Mouse (Mus musculus) gastrocnemius, postnatal 10 days (tissue): ENCODE measurements at regions not wholly inside any gene's neighbourhood (a gene's known extent, or its start where the extent isn't known, plus 50 kb on each side); places are given as distances from the start of the nearest gene placed in this dataset.

Experiments used
- DNase-seq: peaks from one replicate; pipeline ENCODE4 v3.0.0; 2021; ENCODE audit warnings: mixed read lengths

DNA sequence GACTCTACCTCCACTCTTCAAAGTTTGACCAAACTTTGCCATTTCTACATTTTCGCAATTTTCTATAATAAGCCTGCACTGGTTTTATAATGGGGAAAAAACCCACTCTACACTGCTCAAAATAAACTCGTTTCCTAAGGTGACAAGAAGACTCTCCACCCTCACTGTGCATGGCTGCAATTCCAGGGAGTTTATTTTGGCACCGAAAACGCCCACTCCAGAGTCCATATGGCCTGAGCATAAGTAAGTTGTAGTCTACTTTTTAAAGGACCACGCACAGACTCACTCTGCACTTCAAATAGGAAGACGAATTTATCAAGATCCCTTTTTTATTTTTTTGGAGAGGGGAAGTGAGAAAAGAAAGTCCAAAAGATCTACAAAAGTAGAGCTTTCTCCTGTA, 219.4 kb downstream of the Pdcd6ip start:
- DNase-seq = no peak

- DNase-seq = no peak
These were observed 221.5 kb downstream of the Pdcd6ip start for GRCm38 (mm10) chr9:113486494-113487081.

GRCm38 (mm10) chr9:113479897-113480296, 228.2 kb downstream of the Pdcd6ip start:
- no peak for DNase-seq

GRCm38 (mm10) chr9:113478761-113479265, 229.2 kb downstream of the Pdcd6ip start:
- no peak for DNase-seq

DNA sequence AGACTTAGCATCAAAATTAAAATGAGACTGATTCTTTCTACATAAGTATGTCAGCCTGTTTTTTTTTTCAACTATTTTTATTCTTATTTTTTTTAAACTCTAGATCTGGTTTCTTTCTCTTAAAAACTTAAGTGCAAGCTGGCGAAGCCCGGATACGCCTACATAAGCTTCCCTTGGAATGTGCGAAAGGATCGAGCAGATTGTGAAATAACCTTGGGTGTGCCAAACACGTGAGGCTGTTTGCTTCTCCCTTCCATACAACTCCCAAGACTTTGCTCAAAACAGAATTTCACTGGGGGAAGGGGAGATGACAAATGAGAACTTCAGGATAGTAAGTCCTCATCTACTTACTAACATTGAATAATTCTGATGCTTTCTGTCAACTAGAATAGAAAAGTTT, 236.3 kb downstream of the Pdcd6ip start:
- no peak for DNase-seq

DNA sequence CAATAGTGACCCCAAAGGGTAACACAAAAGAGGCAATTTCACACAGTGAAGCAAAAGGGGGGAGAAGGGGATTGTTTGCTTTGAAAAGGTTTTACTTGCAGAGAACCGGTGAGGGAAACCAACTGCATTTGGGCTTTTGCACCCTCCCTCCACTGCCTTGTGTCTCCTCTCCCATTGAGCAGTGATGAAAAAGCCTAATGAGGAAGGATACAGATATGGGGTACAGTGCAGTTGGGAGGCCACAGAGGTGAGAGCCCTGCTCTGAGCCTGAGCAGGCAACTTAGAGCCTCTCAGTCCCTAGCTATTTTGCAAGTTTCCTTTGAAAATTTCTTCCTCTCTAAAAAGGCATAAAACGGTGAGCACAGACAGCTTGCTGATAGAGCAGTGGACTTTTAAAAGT, 245.2 kb downstream of the Pdcd6ip start:
- no peak for DNase-seq

DNA sequence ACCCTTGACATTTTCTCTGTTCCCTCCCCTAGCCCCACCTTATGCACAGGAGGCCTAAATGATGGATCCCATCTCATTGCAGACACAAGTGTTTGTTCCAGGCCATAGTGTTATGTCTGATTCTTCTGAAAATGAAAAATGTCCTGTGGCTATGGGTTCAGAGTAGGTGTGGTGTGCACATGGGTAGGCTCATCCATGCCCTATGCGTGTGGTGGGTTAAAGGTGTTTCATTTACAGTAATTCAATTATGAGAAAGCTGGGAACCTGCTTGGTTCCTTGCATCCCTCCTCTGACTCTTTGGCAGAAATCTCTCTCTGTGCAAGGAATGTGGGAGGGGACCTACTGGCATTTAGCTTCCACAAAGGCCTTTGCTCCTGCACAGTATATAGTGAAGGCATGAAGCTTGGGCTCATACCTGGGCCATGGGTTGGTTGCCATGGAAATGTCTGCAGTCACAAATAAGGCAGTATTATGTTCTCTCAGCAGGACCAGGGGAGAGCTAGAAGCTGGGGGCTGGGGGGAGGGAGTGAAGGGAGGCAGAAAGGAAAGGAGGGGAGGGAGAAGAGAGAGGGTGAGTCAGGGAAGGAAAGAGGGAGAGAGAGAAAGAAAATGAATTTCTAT, 245.7 kb downstream of the Pdcd6ip start:
- DNase-seq = no peak

DNA sequence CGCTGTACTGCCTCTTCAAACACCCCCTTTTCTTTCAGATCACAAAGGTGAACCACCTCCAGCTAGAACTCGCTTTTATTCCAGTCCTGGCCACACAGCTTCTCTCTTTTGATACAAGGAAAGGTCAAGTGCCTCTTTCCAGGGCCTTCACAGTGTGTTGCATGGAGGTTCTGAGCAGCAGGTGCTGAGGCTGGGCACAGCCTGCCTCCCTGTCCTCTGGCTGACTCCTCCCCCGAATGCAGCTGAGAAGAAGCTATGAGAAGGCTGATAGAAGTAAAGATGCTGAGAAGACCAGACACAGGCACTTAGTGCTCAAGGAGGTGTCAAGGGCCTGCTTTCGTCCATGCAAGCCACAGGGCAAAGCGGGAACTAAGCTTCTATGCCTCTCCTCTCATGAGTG, 248.2 kb downstream of the Pdcd6ip start:
- DNase-seq = no peak

- no peak for DNase-seq
These were observed 248.8 kb downstream of the Pdcd6ip start for GRCm38 (mm10) chr9:113459221-113459620.

DNA sequence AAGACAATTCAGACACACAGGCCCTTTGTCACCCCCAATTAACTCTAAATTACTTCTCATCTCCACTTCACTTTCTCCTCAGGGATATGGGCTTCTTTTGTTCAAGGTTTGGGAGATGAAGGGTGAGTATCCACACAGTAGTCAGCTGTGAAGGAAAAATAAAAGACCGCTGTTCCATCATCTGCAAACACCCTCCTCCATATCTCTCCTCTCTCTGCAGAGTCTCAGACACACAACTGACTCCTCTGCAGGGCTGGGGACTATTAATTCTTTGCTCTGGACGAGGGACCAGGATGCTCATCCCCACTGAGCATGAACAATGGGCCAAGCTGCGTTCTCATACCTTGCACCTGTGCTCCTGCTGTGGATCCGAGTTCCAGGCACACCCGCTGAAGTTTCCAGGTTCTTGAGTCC, 249.3 kb downstream of the Pdcd6ip start:
- DNase-seq = no peak

DNA sequence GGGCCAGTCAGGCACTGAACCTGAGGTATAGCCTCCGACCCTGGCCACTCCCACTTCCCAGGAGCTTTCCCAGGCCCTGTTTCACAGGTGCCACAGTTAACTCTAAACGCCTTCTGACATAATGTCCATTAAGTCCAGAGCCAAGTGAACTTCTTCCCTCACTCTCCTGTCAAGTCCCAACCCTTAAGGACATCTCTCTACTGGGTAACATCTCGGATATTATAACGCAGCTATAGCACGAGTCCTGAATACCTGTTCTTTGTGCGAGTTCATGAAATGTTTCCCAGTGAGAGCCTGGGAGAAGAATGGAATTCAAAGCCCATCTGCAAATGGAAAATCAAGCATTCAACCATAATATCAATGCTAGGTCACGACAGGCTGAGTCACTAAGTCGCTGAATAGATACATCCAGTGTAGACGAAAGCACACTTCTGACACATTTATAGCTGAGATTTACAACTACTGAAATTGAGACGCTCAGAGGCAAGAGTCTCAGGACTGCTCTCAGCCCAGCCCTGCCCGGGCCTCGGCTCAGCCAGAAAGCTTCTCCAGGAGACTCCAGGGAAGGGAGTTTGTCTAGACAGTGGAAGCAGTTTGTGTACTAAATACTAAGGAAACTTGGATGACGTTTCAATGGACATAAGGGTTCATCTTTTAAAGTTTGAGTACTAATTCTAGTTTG, 250.7 kb downstream of the Pdcd6ip start:
- no peak for DNase-seq

DNA sequence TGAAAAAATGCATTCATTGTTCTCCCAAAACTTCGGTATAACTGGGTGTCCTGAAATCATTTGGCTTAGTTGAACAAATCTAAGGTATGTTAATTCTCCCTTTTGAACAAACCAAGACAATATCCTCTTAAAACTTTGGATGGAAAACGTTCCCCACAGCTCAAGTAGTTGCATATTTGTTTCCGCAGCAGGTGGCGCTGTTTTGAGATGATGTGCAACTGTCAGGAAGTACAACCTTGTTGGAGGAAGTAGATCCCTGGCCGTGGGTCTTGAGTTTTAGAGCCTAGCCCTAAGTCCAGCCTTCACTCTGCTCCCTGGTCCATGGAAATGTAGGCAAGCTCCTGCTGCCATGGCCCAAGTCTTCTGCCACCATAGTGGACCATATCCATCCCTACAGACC, 252.5 kb downstream of the Pdcd6ip start:
- DNase-seq = no peak

DNA sequence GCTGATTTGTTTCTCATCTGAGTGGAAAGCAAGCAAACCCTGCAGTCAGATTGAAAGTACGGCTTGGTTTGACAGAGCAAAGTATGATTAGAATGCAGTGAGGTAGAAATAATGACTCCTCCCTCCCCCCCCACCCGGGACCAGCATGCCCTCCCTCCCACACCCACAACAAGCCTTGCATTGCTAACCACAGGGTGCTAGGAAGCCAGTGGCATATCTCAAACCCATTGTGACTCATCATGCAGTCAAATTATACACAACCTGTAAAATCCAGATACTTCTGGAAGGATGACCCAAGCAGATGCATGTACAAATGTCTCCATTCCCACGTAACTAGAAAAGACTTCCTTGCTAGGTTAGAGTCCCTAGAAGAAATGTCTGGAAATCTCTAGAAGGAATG, 254.8 kb downstream of the Pdcd6ip start:
- DNase-seq = no peak

GRCm38 (mm10) chr9:113441770-113442411, 266.2 kb downstream of the Pdcd6ip start:
- DNase-seq = peak; percentile 83

- DNase-seq = no peak
These were observed 269.7 kb downstream of the Pdcd6ip start for GRCm38 (mm10) chr9:113438394-113438793.

DNA sequence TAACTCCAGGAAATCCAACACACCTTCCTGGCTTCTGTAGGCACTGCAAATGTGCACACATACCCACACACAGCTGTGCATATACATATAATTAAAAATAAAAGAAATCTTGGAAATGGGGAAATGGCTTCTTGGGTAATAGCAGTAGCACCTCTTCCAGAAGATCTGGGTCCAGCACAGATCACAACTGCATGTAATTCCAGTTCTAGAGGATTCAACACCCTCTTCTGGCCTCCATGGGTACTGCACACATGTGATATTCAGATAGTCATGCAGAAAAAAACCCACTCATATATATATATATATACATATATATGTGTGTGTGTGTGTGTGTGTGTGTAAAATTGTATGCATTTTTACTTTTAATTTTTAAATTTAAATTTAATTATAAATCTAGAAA, 272.1 kb downstream of the Pdcd6ip start:
- DNase-seq = no peak

- no peak for DNase-seq
These were observed 274.6 kb downstream of the Pdcd6ip start for GRCm38 (mm10) chr9:113433424-113433823.

DNA sequence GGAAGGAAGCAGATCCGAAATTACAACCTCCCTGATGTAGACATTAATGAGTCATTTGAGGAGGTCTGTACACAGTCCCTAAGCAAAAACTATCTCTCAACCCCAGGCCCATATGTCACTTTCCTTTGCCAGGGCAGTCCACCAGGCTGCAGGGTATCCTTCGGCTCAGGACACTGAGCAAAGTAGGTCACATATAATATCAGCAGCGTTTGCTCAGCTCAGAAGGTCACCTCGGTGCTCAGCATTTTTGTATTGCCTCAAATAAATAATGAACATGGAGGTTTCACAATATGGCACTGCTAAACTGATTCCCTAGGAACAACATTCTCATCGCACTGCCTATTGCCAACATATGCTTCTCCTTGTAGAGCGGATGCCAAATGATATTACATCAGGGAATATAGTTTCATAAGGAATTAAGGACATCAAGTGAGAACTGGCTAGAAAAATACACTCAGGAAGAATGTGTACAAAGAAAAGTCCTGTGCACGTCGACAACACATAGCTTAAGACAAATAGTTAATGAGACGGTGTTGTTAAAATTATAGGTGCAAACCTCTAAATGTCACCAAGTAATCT, 275.4 kb downstream of the Pdcd6ip start:
- no peak for DNase-seq

- DNase-seq = no peak
These were observed 277.6 kb downstream of the Pdcd6ip start for GRCm38 (mm10) chr9:113430411-113430810.

- no peak for DNase-seq
These were observed 280.8 kb downstream of the Pdcd6ip start for GRCm38 (mm10) chr9:113427281-113427680.

DNA sequence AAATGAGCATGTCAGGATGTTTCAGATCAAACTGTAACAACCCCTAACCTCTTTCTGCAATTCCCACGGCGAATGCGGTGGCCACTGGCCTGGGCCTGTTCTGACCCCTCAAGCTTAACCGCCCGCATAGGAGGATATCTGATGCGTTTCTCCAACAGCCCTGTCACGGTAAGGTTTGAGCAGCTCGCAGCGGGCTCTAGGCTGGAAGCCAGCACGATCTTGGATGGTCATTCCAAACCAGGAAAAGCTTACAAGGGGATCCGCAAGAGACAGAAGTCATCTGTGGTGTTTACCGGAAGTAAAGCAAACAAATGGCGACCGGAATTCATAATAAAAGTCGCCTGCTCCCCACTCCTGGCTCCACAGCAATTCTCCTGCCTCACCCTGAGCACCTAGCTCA, 281.7 kb downstream of the Pdcd6ip start:
- no peak for DNase-seq

- DNase-seq = no peak
These were observed 286.4 kb downstream of the Pdcd6ip start for GRCm38 (mm10) chr9:113421645-113422044.

DNA sequence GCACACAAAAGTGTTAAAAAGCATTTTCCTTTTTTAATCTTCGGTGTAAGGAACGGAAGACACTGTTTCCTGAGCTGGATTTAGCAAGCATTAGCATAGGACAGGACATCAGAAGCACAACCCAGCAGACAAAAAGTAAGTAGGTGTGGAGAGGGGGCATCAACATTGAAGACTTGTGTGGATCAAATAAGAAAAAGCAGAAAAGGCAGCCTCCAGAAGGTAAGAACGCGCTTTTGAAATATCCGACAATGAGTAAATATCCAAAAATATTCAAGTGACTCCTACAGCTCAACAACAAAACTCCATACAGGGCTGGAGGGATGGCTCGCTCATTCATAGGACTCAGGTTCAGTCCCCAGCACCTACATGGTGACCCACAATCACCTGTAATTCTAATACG, 286.9 kb downstream of the Pdcd6ip start:
- DNase-seq = no peak
